Mouse (Mus musculus): ENCODE measurements at regions not wholly inside any gene's neighbourhood (a gene's known extent, or its start where the extent isn't known, plus 50 kb on each side); places are given as distances from the start of the nearest gene placed in this dataset.

DNA sequence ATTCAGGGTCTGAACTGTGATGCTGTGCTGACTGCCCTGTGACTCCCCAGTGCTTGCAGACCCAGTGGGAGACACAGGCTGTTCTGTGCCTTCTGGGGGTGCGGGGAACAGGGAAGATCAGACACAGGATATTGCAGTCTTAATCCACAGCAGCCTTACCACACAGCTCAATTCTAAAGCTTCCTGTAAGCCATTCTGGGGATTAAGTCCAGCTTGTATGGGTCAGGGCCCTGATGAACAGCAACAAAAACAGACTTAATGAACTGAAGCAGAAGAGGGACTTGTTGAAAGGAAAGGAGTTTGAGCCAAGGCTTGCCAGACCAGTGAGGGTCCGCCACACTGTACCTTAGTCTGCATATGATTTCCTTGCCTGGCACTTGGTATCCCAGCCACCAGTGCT, 58.4 kb upstream of the Lrp8 start:
- TF ChIP-seq ZC3H11A (IDR thresholded peaks at IDR 0.05; ENCODE audit: low read depth, low read length) (no peak), MAFK (IDR thresholded peaks at IDR 0.05; ENCODE audit: borderline replicate concordance, low read depth, low read length) (no peak), POLR2AphosphoS2 (IDR thresholded peaks at IDR 0.05; ENCODE audit: low read length) (no peak), MXI1 (IDR thresholded peaks at IDR 0.05; ENCODE audit: low read depth, low read length) (no peak), KAT2A (conservative IDR thresholded peaks at IDR 0.05; ENCODE audit: low read depth, low read length) (no peak), HCFC1 (IDR thresholded peaks at IDR 0.05; ENCODE audit: low read depth, low read length) (no peak), RAD21 (IDR thresholded peaks at IDR 0.05; ENCODE audit: low read depth, low read length) (no peak), POLR2AphosphoS5 (IDR thresholded peaks at IDR 0.05; ENCODE audit: borderline replicate concordance, low read depth, low read length) (no peak), SIN3A (IDR thresholded peaks at IDR 0.05; ENCODE audit: low read length) (no peak), USF2 (IDR thresholded peaks at IDR 0.05; ENCODE audit: borderline replicate concordance in 1 of 2, insufficient read depth in 1 of 2, low read depth in 1 of 2, low read length in 2 of 2) (no peak), RCOR1 (IDR thresholded peaks at IDR 0.05; ENCODE audit: low read depth, low read length) (no peak), GABPA (IDR thresholded peaks at IDR 0.05; ENCODE audit: low read depth, low read length) (no peak), MYB (IDR thresholded peaks at IDR 0.05; ENCODE audit: low read depth, low read length) (no peak), SMC3 (IDR thresholded peaks at IDR 0.05; ENCODE audit: low read depth, low read length) (no peak), ETS1 (IDR thresholded peaks at IDR 0.05; ENCODE audit: low read depth, low read length) (no peak), GATA1 (IDR thresholded peaks at IDR 0.05; ENCODE audit: low read depth, low read length) (no peak), ZMIZ1 (IDR thresholded peaks at IDR 0.05; ENCODE audit: low read depth, low read length) (no peak)
- no peak overlapping the region for H3K9ac ChIP-seq (ENCODE audit: control insufficient read depth, low read depth, low read length, poor library complexity, severe bottlenecking)
- peaks cover 0 to 17% of the 10 kb centered on the region in 2 experiments; a peak in 2 of 4 replicates for H3K36me3 ChIP-seq (ENCODE audit: control insufficient read depth in 1 of 2, insufficient read depth in 2 of 2, low read length in 2 of 2)
- H3K27me3 ChIP-seq (ENCODE audit: control insufficient read depth in 1 of 2, insufficient read depth in 2 of 2, low read length in 2 of 2): no peaks in the 10 kb centered on the region
- DNase-seq (ENCODE audit: low read depth, low spot score): no peak
- no peak overlapping the region for H3K27ac ChIP-seq (ENCODE audit: control insufficient read depth, low read depth, low read length)
- H3K4me1 ChIP-seq (ENCODE audit: control insufficient read depth in 1 of 2, insufficient read depth in 2 of 2, low read length in 2 of 2): peaks cover 8 to 19% of the 10 kb centered on the region in 2 experiments
- no peaks in the 10 kb centered on the region for H3K9me3 ChIP-seq (replicated peaks; ENCODE audit: insufficient read depth, low read length)
- no peaks in the 10 kb centered on the region for H3K79me2 ChIP-seq (ENCODE audit: control insufficient read depth, insufficient read depth, low read length, poor library complexity)
- H3K4me3 ChIP-seq (ENCODE audit: control insufficient read depth in 1 of 2, insufficient read depth in 1 of 2, low read depth in 2 of 2, low read length in 2 of 2): no peak overlapping the region

DNA sequence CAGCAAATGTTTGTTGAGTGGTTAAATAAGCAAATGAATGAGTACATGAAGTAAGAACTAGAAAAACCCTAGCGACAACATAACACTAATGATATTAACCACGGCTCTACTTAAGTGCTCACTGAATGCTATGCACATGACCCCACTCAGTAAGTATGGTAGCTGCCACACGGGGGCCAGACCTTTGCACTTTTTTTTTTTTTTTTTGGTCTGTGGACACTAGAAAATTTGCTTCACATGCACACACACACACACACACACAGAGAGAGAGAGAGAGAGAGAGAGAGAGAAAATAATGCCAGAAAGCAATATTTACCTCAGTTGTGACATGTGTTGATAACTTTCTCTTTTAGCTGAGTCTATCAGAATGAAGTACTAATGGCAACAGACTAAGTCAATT, 55.7 kb upstream of the Lrp8 start:
- peak; percentile 62 for TF ChIP-seq ZNF384 (IDR thresholded peaks at IDR 0.05; ENCODE audit: low read depth, low read length)
- no peak for TF ChIP-seq RAD21 (IDR thresholded peaks at IDR 0.05; ENCODE audit: low read depth, low read length)
- no peak for TF ChIP-seq GATA1 (IDR thresholded peaks at IDR 0.05; ENCODE audit: low read depth, low read length)
- TF ChIP-seq UBTF (IDR thresholded peaks at IDR 0.05; ENCODE audit: borderline replicate concordance, insufficient read depth, low read depth, low read length): no peak
- TF ChIP-seq USF1 (IDR thresholded peaks at IDR 0.05; ENCODE audit: low read depth, low read length): no peak
- Histone ChIP-seq H3K36me3 (ENCODE audit: control insufficient read depth in 1 of 2, insufficient read depth in 2 of 2, low read length in 2 of 2) (peaks cover 0 to 20% of the 10 kb centered on the region in 2 experiments; a peak in 2 of 4 replicates), H3K9ac (ENCODE audit: control insufficient read depth, low read depth, low read length, poor library complexity, severe bottlenecking) (no peak overlapping the region), H3K4me3 (ENCODE audit: control insufficient read depth in 1 of 2, insufficient read depth in 1 of 2, low read depth in 2 of 2, low read length in 2 of 2) (no peak overlapping the region), H3K9me3 (replicated peaks; ENCODE audit: insufficient read depth, low read length) (no peaks in the 10 kb centered on the region), H3K27me3 (ENCODE audit: control insufficient read depth in 1 of 2, insufficient read depth in 2 of 2, low read length in 2 of 2) (no peaks in the 10 kb centered on the region), H3K4me1 (ENCODE audit: control insufficient read depth in 1 of 2, insufficient read depth in 2 of 2, low read length in 2 of 2) (peaks cover 8 to 29% of the 10 kb centered on the region in 2 experiments), H3K27ac (ENCODE audit: control insufficient read depth, low read depth, low read length) (no peak overlapping the region), H3K79me2 (ENCODE audit: control insufficient read depth, insufficient read depth, low read length, poor library complexity) (no peaks in the 10 kb centered on the region)
- no peak for DNase-seq (ENCODE audit: low read depth, low spot score)

All from MEL (cell line).